Mouse (Mus musculus): Measurements from ENCODE around the gene Pdcd4. TPM values are rescaled to one million over a fixed set of nuclear protein-coding genes. Genes with fewer than 3 reads are reported as not detected.

Gene Pdcd4
- polyA plus RNA-seq, 1 experiment from 2014 or later: 204 TPM

- H3K9ac ChIP-seq (ENCODE audit: low read length): no peak overlapping the region
- 69% methylated on average over 6 of the region's 6 CpGs for WGBS
- no peak for DNase-seq (ENCODE audit: low spot score)
- no peaks in the 10 kb centered on the region for H3K27me3 ChIP-seq (ENCODE audit: control insufficient read depth, insufficient read depth, low read length)
- no peak overlapping the region for H3K4me2 ChIP-seq (replicated peaks; ENCODE audit: low read depth)
- H3K36me3 ChIP-seq (ENCODE audit: control insufficient read depth, insufficient read depth, low read length): no peaks in the 10 kb centered on the region
- H3K4me3 ChIP-seq (ENCODE audit: low read depth, low read length): no peak overlapping the region
- H3K9me3 ChIP-seq (ENCODE audit: control insufficient read depth, low read length): no peaks in the 10 kb centered on the region
- H3K27ac ChIP-seq (replicated peaks): peak overlapping the region; percentile 36; the same call in 1 of the 2 replicates
- TF ChIP-seq CTCF (IDR thresholded peaks at IDR 0.05; ENCODE audit: low read depth) (no peak), EP300 (optimal IDR thresholded peaks at IDR 0.05) (no peak)
- peaks cover 9% of the 10 kb centered on the region; the same call in 1 of the 2 replicates for H3K4me1 ChIP-seq (replicated peaks; ENCODE audit: control insufficient read depth, insufficient read depth)
- ATAC-seq (ENCODE audit: low FRiP score, low TSS enrichment): no peak
These were observed 34.1 kb upstream of the Pdcd4 start for GRCm38 (mm10) chr19:53857962-53858361.

GRCm38 (mm10) chr19:53859149-53859548 lies 32.9 kb upstream of the Pdcd4 start:
- 41% methylated on average over 9 of the region's 9 CpGs for WGBS
- peak overlapping the region; percentile 78 for H3K27ac ChIP-seq (replicated peaks)

GRCm38 (mm10) chr19:53859593-53859992 lies 32.4 kb upstream of the Pdcd4 start:
- Histone ChIP-seq H3K4me3 (ENCODE audit: low read depth, low read length) (no peak overlapping the region), H3K36me3 (ENCODE audit: control insufficient read depth, insufficient read depth, low read length) (no peaks in the 10 kb centered on the region), H3K4me1 (replicated peaks; ENCODE audit: control insufficient read depth, insufficient read depth) (peaks cover 5% of the 10 kb centered on the region; the same call in 1 of the 2 replicates), H3K27ac (replicated peaks) (peak overlapping the region; percentile 78), H3K4me2 (replicated peaks; ENCODE audit: low read depth) (no peak overlapping the region; the same call in 1 of the 2 replicates), H3K9ac (ENCODE audit: low read length) (no peak overlapping the region), H3K27me3 (ENCODE audit: control insufficient read depth, insufficient read depth, low read length) (no peaks in the 10 kb centered on the region), H3K9me3 (ENCODE audit: control insufficient read depth, low read length) (no peaks in the 10 kb centered on the region)
- ATAC-seq (ENCODE audit: low FRiP score, low TSS enrichment): no peak
- no peak for DNase-seq (ENCODE audit: low spot score)
- no peak for TF ChIP-seq CTCF (IDR thresholded peaks at IDR 0.05; ENCODE audit: low read depth)
- no peak for TF ChIP-seq EP300 (optimal IDR thresholded peaks at IDR 0.05)
- 43% methylated on average over 7 of the region's 7 CpGs for WGBS

More at GRCm38 (mm10) chr19:53859149-53859548, 32.9 kb upstream of the Pdcd4 start:
- H3K4me2 ChIP-seq (replicated peaks; ENCODE audit: low read depth): no peak overlapping the region; the same call in 1 of the 2 replicates
- no peaks in the 10 kb centered on the region for H3K9me3 ChIP-seq (ENCODE audit: control insufficient read depth, low read length)
- H3K4me1 ChIP-seq (replicated peaks; ENCODE audit: control insufficient read depth, insufficient read depth): peaks cover 5% of the 10 kb centered on the region; the same call in 1 of the 2 replicates
- H3K36me3 ChIP-seq (ENCODE audit: control insufficient read depth, insufficient read depth, low read length): no peaks in the 10 kb centered on the region
- DNase-seq (ENCODE audit: low spot score) (peak; percentile 93), ATAC-seq (ENCODE audit: low FRiP score, low TSS enrichment) (peak; percentile 89)
- H3K9ac ChIP-seq (ENCODE audit: low read length): no peak overlapping the region
- TF ChIP-seq CTCF (IDR thresholded peaks at IDR 0.05; ENCODE audit: low read depth): no peak
- TF ChIP-seq EP300 (optimal IDR thresholded peaks at IDR 0.05): no peak
- H3K4me3 ChIP-seq (ENCODE audit: low read depth, low read length): no peak overlapping the region
- H3K27me3 ChIP-seq (ENCODE audit: control insufficient read depth, insufficient read depth, low read length): no peaks in the 10 kb centered on the region

DNA sequence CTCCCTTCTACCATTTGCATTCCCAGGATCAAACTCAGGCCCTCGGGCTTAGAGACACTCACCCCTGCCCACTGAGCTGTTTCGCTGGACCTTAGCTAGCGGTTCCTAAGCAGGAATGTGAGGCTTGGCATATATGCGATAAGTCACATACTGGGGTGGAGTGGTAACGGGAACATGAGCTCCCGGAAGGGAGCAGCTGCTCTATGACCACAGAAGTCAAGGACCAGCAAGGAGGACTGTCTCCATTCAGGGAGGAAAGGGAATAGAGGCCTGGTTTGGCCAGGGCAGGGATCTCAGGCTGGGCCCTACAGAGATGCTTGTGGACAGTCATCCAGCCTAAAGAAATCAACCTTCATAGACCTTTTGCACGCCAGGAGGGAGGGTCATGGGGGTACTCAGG lies 30.7 kb upstream of the Pdcd4 start:
- no peak overlapping the region for H3K27ac ChIP-seq (replicated peaks)
- H3K9me3 ChIP-seq (ENCODE audit: control insufficient read depth, low read length): no peaks in the 10 kb centered on the region
- H3K27me3 ChIP-seq (ENCODE audit: control insufficient read depth, insufficient read depth, low read length): no peaks in the 10 kb centered on the region
- DNase-seq (ENCODE audit: low spot score) (no peak), ATAC-seq (ENCODE audit: low FRiP score, low TSS enrichment) (no peak)
- H3K36me3 ChIP-seq (ENCODE audit: control insufficient read depth, insufficient read depth, low read length): no peaks in the 10 kb centered on the region
- H3K4me3 ChIP-seq (ENCODE audit: low read depth, low read length): no peak overlapping the region
- TF ChIP-seq CTCF (IDR thresholded peaks at IDR 0.05; ENCODE audit: low read depth) (no peak), EP300 (optimal IDR thresholded peaks at IDR 0.05) (no peak)
- 83% methylated on average over 7 of the region's 7 CpGs for WGBS
- H3K9ac ChIP-seq (ENCODE audit: low read length): no peak overlapping the region
- no peak overlapping the region for H3K4me2 ChIP-seq (replicated peaks; ENCODE audit: low read depth)
- H3K4me1 ChIP-seq (replicated peaks; ENCODE audit: control insufficient read depth, insufficient read depth): no peaks in the 10 kb centered on the region; the same call in 1 of the 2 replicates

DNA sequence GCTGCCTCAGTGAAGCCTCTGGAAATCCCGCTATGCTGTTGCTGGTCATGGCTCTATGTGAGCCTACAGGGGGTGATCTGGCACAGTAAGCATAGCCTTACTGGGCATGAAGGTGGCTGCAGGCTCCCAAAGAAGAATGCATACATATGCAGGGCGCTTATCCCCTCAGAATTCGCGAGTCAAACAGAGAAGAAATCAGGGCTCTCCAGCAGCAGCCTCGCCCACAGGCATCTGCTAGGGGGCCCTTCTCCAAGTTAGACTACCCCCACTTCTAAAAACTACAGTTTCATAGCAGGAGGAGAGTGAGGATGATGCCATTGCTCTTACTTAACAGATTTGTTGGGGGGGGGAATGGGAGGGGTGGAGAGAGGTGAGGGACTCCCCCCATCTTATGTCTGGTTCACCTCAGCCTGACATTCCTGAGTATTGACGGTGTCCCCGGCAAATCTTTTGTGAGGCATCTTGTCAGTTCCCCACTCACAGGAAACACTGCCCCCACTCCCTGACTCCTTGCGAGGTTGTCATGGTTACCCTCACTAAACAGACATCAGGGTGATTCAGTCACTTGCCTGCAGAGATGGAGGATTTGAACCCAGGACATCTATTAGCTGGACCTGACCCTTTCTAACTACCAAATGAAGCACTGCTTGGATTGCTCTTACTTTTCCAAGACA lies 29.3 kb upstream of the Pdcd4 start:
- TF ChIP-seq CTCF (IDR thresholded peaks at IDR 0.05; ENCODE audit: low read depth): no peak
- no peak for TF ChIP-seq EP300 (optimal IDR thresholded peaks at IDR 0.05)
- H3K4me3 ChIP-seq (ENCODE audit: low read depth, low read length): no peak overlapping the region

GRCm38 (mm10) chr19:53867238-53867637 lies 24.8 kb upstream of the Pdcd4 start:
- DNase-seq (ENCODE audit: low spot score) (no peak), ATAC-seq (ENCODE audit: low FRiP score, low TSS enrichment) (no peak)
- Histone ChIP-seq H3K9me3 (ENCODE audit: control insufficient read depth, low read length) (no peaks in the 10 kb centered on the region), H3K27ac (replicated peaks) (no peak overlapping the region), H3K36me3 (ENCODE audit: control insufficient read depth, insufficient read depth, low read length) (no peaks in the 10 kb centered on the region), H3K4me1 (replicated peaks; ENCODE audit: control insufficient read depth, insufficient read depth) (0 out of 2 replicates have a peak, but pooled peaks cover 4% of the 10 kb centered on the region), H3K4me3 (ENCODE audit: low read depth, low read length) (no peak overlapping the region), H3K4me2 (replicated peaks; ENCODE audit: low read depth) (no peak overlapping the region), H3K9ac (ENCODE audit: low read length) (no peak overlapping the region), H3K27me3 (ENCODE audit: control insufficient read depth, insufficient read depth, low read length) (no peaks in the 10 kb centered on the region)
- TF ChIP-seq EP300 (optimal IDR thresholded peaks at IDR 0.05) (no peak), CTCF (IDR thresholded peaks at IDR 0.05; ENCODE audit: low read depth) (no peak)

More for the DNA sequence above, 29.3 kb upstream of the Pdcd4 start:
- no peak for DNase-seq (ENCODE audit: low spot score)
- Histone ChIP-seq H3K4me2 (replicated peaks; ENCODE audit: low read depth) (no peak overlapping the region), H3K4me1 (replicated peaks; ENCODE audit: control insufficient read depth, insufficient read depth) (no peaks in the 10 kb centered on the region), H3K9ac (ENCODE audit: low read length) (no peak overlapping the region), H3K9me3 (ENCODE audit: control insufficient read depth, low read length) (no peaks in the 10 kb centered on the region), H3K36me3 (ENCODE audit: control insufficient read depth, insufficient read depth, low read length) (no peaks in the 10 kb centered on the region), H3K27me3 (ENCODE audit: control insufficient read depth, insufficient read depth, low read length) (no peaks in the 10 kb centered on the region), H3K27ac (replicated peaks) (no peak overlapping the region)
- no peak for ATAC-seq (ENCODE audit: low FRiP score, low TSS enrichment)
- WGBS: 70% methylated on average over 8 of the region's 8 CpGs
